Mouse (Mus musculus) forebrain, embryonic 12.5 days (tissue): Measurements from ENCODE around the gene Psmb7. TPM values are rescaled to one million over a fixed set of nuclear protein-coding genes. Genes with fewer than 3 reads are reported as not detected.

Source experiments
- ATAC-seq: fragments of 200-750 bp; cut with Nextera tagmentation; 2 replicates; pipeline ENCODE4 v1.8.0; 2017; ENCODE audit warnings: moderate TSS enrichment; ENCODE audit not compliant: low FRiP score
- H3K27ac ChIP-seq: fragments of 300-500 bp; sonication (generic); 2 replicates; pipeline ENCODE4 v1.5.1; 2016; ENCODE audit warnings: mild to moderate bottlenecking
- H3K27me3 ChIP-seq: fragments of 300-500 bp; sonication (generic); 2 replicates; pipeline ENCODE4 v1.6.1; 2016; ENCODE audit warnings: mild to moderate bottlenecking
- H3K36me3 ChIP-seq: fragments of 300-500 bp; sonication (generic); replicated peaks from 2 replicates; pipeline ENCODE4 v1.6.1; 2016; ENCODE audit warnings: mild to moderate bottlenecking
- H3K4me1 ChIP-seq: fragments of 300-500 bp; sonication (generic); 2 replicates; pipeline ENCODE4 v1.6.1; 2016
- H3K4me2 ChIP-seq: fragments of 300-500 bp; sonication (generic); 2 replicates; pipeline ENCODE4 v1.6.1; 2016; ENCODE audit warnings: mild to moderate bottlenecking, moderate library complexity
- H3K4me3 ChIP-seq: fragments of 300-500 bp; sonication (generic); replicated peaks from 2 replicates; pipeline ENCODE4 v1.5.1; 2016; ENCODE audit warnings: mild to moderate bottlenecking
- H3K9ac ChIP-seq: fragments of 300-500 bp; sonication (generic); 2 replicates; pipeline ENCODE4 v1.6.1; 2016; ENCODE audit warnings: mild to moderate bottlenecking
- H3K9me3 ChIP-seq: fragments of 300-500 bp; sonication (generic); 2 replicates; pipeline ENCODE4 v1.6.1; 2016
- whole genome bisulfite sequencing: fragments of 180-500 bp; shearing (Covaris S2); methylation state at CpG from one replicate; pipeline ENCODE4 v1.1.7; 2016; 5-methylcytosine and 5-hydroxymethylcytosine counted together
- polyA plus RNA-seq: library from polyadenylated mRNA; unstranded; fragments of >200 nt; fragmentation: Nextera tagmentation; extraction: Ambion mirVana; gene quantifications from 2 replicates; pipeline ENCODE4 v1.2.1, GENCODE M21; 2016

Gene Psmb7
- polyA plus RNA-seq = 294 and 303 TPM in 2 replicates

- Histone ChIP-seq H3K4me2 (peak within 1 kb of the TSS; percentile 90), H3K27ac (peak within 1 kb of the TSS; percentile 81), H3K9ac (peak within 1 kb of the TSS; percentile 82), H3K4me3 (peak within 1 kb of the TSS; percentile 79), H3K27me3 (no peaks in the 10 kb centered on the region), H3K9me3 (no peaks in the 10 kb centered on the region), H3K4me1 (peaks cover 21% of the 10 kb centered on the region), H3K36me3 (peaks cover 24% of the 10 kb centered on the region)
- WGBS = 1% methylated on average over 52 of the region's 52 CpGs
- peak; percentile 87 for ATAC-seq
Measured at GRCm38 (mm10) chr2:38643625-38644427, at the start of gene Psmb7. Gene Psmb7, minus strand, starts transcription at chr2:38644087.

DNA sequence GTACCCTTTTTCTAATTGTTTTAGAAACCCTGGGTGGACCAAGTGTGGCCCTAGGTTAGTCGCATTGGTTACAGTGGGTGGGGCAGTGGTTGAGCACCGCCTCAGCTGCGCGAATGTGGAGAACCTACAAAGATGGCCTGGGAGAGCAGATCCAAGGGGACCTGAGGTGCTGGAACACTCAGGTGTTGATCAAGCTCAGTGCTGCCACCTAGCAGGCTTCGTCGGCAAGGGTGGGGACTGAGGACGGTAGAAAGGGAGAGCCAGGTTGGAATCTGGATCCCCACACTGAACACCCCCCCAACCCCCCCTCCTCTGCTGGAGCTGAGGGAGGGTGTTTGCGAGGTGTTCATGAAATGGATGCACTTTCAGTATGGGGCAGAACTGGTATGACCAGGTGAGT is 47.7 kb upstream of the Psmb7 start:
- Histone ChIP-seq H3K36me3 (no peaks in the 10 kb centered on the region), H3K4me1 (peaks cover 47% of the 10 kb centered on the region), H3K27ac (no peak overlapping the region), H3K4me3 (no peak overlapping the region), H3K4me2 (no peak overlapping the region), H3K9ac (no peak overlapping the region), H3K9me3 (no peaks in the 10 kb centered on the region), H3K27me3 (peaks cover 87% of the 10 kb centered on the region)
- ATAC-seq = no peak
- WGBS = 20% methylated on average over 8 of the region's 8 CpGs

DNA sequence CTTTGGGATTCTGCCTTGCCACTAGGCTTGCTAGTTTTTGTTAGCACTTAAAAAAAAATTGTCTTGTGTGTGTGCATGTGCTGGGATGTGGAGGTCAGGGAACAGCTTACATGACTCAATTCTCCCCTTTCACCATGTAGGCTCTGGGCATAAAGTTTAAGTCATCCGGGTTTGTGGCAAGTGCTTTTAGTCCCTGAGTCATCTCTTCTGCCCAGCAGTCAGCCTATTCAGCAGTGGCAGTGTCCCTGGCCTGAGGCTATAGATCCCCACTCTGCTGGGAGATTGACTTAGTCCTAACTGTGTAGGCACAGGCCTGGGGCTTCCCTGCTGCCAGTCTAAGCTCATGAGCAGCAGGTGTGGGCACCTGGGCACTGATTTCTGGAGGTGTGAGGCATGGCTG is 46.0 kb upstream of the Psmb7 start:
- H3K4me1 ChIP-seq = peaks cover 35% of the 10 kb centered on the region
- H3K9me3 ChIP-seq = no peaks in the 10 kb centered on the region
- H3K9ac ChIP-seq = no peak overlapping the region
- ATAC-seq = no peak
- no peak overlapping the region for H3K4me3 ChIP-seq
- no peak overlapping the region for H3K4me2 ChIP-seq
- no peaks in the 10 kb centered on the region for H3K36me3 ChIP-seq
- WGBS = 45% methylated on average over 1 of the region's 1 CpGs
- H3K27ac ChIP-seq = peak overlapping the region; percentile 56; the same call in 1 of the 2 replicates
- H3K27me3 ChIP-seq = peaks cover 70% of the 10 kb centered on the region

DNA sequence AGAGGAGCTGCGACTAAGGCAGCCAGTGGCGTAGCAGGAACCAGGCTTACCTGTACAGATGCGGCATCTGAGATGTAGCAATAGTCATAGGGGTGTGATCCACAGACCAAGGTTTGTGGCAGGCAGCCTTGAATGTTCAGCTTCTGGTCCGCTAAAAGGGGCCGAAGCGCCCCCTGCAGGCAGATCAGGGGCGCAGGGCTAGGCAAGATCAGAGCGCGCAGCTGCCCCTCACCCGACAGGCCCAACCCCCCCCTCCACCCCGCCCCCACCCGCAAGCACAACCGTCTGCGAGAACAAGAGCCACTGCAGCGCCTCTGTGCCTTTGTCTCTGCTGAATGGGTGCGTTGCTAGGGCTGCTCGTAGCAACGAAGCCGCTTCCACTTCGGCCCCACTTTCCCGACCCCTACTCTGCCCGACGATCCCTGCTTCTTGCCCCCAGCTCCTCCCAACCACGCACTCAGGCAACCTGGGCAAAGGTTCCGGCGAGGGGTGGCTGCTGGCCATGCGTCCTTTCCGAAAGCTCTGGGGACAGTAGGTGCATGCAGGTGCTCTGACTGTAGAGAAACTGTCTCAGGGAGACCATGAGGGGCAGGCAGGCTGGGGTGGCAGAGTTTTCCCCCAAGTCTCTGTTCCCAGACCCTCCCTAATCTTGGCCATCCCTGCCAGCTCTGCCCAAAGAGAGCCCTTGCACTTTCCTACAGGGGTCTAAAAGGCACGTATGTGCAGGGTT is 45.1 kb upstream of the Psmb7 start:
- H3K27me3 ChIP-seq = peaks cover 66% of the 10 kb centered on the region
- peak; percentile 87 for ATAC-seq

GRCm38 (mm10) chr2:38685746-38686145 is 41.9 kb upstream of the Psmb7 start:
- H3K4me1 ChIP-seq = peaks cover 32% of the 10 kb centered on the region
- no peak overlapping the region for H3K27ac ChIP-seq
- no peak overlapping the region for H3K4me3 ChIP-seq
- no peak overlapping the region for H3K9ac ChIP-seq
- H3K36me3 ChIP-seq = no peaks in the 10 kb centered on the region
- H3K27me3 ChIP-seq = peaks cover 36% of the 10 kb centered on the region
- no peaks in the 10 kb centered on the region for H3K9me3 ChIP-seq
- H3K4me2 ChIP-seq = no peak overlapping the region
- 65% methylated on average over 3 of the region's 3 CpGs for WGBS
- no peak for ATAC-seq

More for the DNA sequence above, 45.1 kb upstream of the Psmb7 start:
- H3K4me2 ChIP-seq = peak overlapping the region; percentile 58
- H3K4me3 ChIP-seq = peak overlapping the region; percentile 33
- H3K27ac ChIP-seq = peak overlapping the region; percentile 56
- no peaks in the 10 kb centered on the region for H3K36me3 ChIP-seq
- WGBS = 3% methylated on average over 29 of the region's 29 CpGs
- H3K9ac ChIP-seq = peak overlapping the region; percentile 56
- H3K4me1 ChIP-seq = peaks cover 35% of the 10 kb centered on the region
- no peaks in the 10 kb centered on the region for H3K9me3 ChIP-seq

DNA sequence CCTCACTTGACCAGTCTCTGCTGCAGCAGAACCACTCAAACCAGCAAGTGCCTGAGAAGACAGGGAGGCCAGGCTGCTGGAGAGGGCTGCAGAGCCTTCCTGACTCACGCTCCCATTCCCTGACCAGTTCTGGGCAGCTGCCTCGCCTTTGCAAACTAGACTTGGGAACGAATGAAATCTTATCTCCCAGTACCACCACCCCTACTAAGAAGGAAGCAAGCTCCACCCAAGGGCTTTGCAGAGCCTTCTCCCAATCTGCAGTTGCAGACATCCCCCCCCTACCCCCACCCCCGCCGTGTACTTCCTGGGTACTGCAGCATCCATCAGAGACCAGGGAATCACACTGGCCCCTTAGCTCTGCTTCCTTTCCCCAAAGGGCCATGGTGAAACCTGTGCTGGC is 39.2 kb upstream of the Psmb7 start:
- peaks cover 25% of the 10 kb centered on the region for H3K27me3 ChIP-seq
- no peaks in the 10 kb centered on the region for H3K36me3 ChIP-seq
- H3K4me3 ChIP-seq = no peak overlapping the region
- H3K4me2 ChIP-seq = no peak overlapping the region
- H3K9ac ChIP-seq = no peak overlapping the region
- no peak for ATAC-seq
- H3K27ac ChIP-seq = no peak overlapping the region
- peaks cover 8% of the 10 kb centered on the region for H3K4me1 ChIP-seq
- WGBS = 89% methylated on average over 5 of the region's 5 CpGs
- no peaks in the 10 kb centered on the region for H3K9me3 ChIP-seq

DNA sequence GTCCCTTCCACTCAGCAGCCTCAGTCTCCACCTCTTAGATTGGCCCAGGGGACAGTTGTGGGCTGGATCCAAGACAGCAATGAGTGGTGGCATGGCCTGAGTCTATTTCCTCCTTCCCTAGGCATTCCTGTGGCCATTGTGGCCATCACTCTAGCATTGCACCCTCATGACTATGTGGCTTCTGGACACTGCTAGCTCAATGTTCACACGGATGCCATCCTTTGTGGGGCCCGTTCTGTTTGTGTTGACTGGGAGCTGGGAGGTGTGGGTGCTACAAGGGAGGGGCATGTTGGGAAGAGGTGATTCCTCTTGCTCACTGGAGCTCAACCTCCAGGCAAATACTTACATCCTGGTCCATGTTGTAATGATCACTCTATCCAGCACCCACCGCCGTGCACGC is 38.3 kb upstream of the Psmb7 start:
- no peak overlapping the region for H3K27ac ChIP-seq
- ATAC-seq = no peak
- no peak overlapping the region for H3K4me2 ChIP-seq
- WGBS = 91% methylated on average over 5 of the region's 5 CpGs
- peaks cover 5% of the 10 kb centered on the region; the same call in 1 of the 2 replicates for H3K4me1 ChIP-seq
- H3K36me3 ChIP-seq = no peaks in the 10 kb centered on the region
- peaks cover 16% of the 10 kb centered on the region; the same call in 1 of the 2 replicates for H3K27me3 ChIP-seq
- no peak overlapping the region for H3K4me3 ChIP-seq
- H3K9ac ChIP-seq = no peak overlapping the region
- H3K9me3 ChIP-seq = no peaks in the 10 kb centered on the region

- Histone ChIP-seq H3K27me3 (peaks cover 18% of the 10 kb centered on the region; the same call in 1 of the 2 replicates), H3K27ac (no peak overlapping the region), H3K4me3 (no peak overlapping the region), H3K36me3 (no peaks in the 10 kb centered on the region), H3K9ac (no peak overlapping the region), H3K4me1 (no peaks in the 10 kb centered on the region), H3K4me2 (no peak overlapping the region), H3K9me3 (no peaks in the 10 kb centered on the region)
- no peak for ATAC-seq
Measured at GRCm38 (mm10) chr2:38678947-38679346, 35.1 kb upstream of the Psmb7 start.

DNA sequence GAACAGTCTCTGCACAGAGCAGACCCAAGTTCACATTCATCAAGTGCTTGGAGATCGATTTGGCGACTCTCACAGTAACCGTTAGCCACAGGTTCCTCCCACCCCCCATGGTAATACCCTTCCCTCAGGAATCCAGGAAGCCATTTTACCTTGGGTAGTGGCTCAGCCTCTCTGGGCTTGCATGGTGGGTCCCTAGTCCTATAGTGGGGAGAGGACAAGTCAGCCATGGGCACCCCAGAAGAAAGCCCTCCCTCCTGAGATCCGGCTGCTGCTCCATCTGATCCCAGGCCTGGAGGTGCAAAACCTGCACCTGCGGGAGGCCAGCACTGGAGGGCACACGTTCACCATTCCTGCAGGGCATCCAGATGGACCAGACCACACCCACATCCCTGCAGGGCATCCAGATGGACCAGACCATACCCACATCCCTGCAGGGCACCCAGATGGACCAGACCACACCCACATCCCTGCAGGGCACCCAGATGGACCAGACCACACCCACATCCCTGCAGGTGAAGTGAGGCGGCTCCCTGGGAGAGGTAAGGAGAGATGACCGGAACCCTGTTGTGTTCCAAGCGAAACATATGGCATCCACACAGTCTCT is 31.6 kb upstream of the Psmb7 start:
- whole genome bisulfite sequencing = 65% methylated on average over 9 of the region's 9 CpGs
- Histone ChIP-seq H3K4me2 (no peak overlapping the region), H3K4me1 (no peaks in the 10 kb centered on the region), H3K9me3 (no peaks in the 10 kb centered on the region), H3K9ac (no peak overlapping the region), H3K4me3 (no peak overlapping the region), H3K27me3 (peaks cover 41% of the 10 kb centered on the region), H3K36me3 (no peaks in the 10 kb centered on the region), H3K27ac (no peak overlapping the region)
- ATAC-seq = 0 out of 2 replicates have a peak, but pooled peaks have one; percentile 51

DNA sequence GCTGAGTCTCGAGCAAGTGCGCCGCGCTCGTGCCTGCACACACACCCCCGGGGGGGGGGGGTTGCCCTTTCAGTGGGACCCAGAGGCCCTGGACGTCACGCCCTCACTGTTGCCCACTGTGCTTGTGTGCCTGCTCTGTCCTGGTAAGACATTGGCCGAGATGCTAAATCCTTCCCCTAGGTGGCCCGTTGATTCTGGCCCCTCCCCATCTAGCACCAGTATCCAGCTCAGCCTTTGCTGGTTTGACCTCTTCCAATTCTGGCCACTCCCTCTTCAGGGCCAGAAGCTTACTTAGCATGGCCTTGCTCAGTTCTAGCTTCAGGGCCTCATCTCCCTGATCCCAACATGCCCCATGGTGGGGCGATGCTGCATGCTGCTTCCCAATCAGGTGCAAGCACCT is 28.6 kb upstream of the Psmb7 start:
- Histone ChIP-seq H3K27me3 (peaks cover 43% of the 10 kb centered on the region), H3K4me3 (no peak overlapping the region), H3K4me2 (no peak overlapping the region), H3K9ac (no peak overlapping the region), H3K4me1 (peaks cover 8% of the 10 kb centered on the region), H3K27ac (no peak overlapping the region), H3K36me3 (no peaks in the 10 kb centered on the region), H3K9me3 (no peaks in the 10 kb centered on the region)
- 63% methylated on average over 11 of the region's 11 CpGs for WGBS
- ATAC-seq = no peak

DNA sequence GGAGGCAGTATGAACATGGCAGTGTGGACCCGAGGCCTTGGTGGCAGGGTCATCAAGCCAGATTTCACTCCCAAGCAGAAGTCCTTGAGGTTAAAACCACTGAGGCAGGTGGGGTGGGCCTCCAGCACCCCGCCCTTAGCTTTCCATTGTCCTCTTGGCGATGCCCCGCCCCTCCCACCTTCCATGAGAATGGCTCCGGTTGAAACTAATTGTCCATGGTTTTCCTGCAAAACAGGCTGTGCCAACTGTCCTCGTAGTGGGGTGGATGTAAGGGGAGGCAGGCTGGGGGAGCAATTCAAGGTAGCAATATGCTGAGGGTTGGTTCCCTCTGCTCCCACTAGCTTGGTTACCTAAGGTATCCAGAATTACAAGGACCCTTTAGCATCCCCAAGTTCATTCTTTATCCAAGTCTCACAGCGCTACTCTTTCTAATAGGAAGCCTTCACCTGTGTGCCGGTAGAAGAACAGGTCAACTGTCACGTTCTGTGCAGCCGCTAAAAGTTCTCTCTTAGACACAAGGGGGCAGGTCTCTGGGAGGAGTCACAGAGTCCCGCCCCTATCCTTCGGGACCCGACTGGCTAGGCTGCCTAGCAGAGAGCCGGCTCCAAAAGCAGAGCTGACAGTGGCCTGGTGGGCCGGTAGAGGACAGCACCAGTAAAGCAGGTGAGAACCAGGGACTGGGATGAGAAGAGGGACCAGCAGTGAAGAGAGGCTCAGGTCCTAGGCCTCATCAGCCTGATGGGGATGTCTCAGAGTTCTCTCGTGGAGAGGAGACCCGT is 25.1 kb upstream of the Psmb7 start:
- H3K4me2 ChIP-seq = peak overlapping the region; percentile 39
- 0 out of 2 replicates have a peak overlapping the region, but pooled peaks have one; percentile 5 for H3K4me3 ChIP-seq
- peaks cover 8% of the 10 kb centered on the region for H3K4me1 ChIP-seq
- ATAC-seq = no peak
- WGBS = 11% methylated on average over 17 of the region's 17 CpGs
- no peaks in the 10 kb centered on the region for H3K36me3 ChIP-seq
- no peak overlapping the region for H3K27ac ChIP-seq
- H3K9ac ChIP-seq = no peak overlapping the region
- no peaks in the 10 kb centered on the region for H3K9me3 ChIP-seq
- H3K27me3 ChIP-seq = peaks cover 39% of the 10 kb centered on the region

DNA sequence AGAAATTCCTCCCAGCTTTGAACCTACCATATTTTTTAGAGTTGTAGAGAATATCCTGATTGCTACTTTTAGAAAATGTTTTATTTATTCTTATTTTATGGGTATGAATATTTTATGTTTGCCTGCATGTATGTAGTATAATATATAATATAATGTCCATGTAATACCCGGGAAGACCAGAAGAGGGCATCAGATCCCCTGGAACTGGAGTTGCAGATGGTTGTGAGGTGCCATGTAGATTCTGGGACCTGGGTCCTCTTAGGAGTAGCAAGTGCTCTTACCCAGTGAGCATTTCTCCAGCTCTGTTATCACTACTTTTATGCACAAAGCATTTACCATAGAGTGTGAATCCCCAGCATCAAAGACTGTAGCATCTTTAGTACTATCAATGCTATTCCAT is 17.5 kb upstream of the Psmb7 start:
- no peak for ATAC-seq
- H3K4me1 ChIP-seq = no peaks in the 10 kb centered on the region
- no peak overlapping the region for H3K4me3 ChIP-seq
- H3K4me2 ChIP-seq = no peak overlapping the region
- WGBS = 14% methylated on average over 1 of the region's 1 CpGs
- H3K36me3 ChIP-seq = no peaks in the 10 kb centered on the region
- no peak overlapping the region for H3K27ac ChIP-seq
- H3K9me3 ChIP-seq = no peaks in the 10 kb centered on the region
- peaks cover 18% of the 10 kb centered on the region; the same call in 1 of the 2 replicates for H3K27me3 ChIP-seq
- H3K9ac ChIP-seq = no peak overlapping the region
